Mouse (Mus musculus) liver, postnatal 0 days (tissue): ENCODE measurements around the gene Ing3. TPM values are rescaled to one million over a fixed set of nuclear protein-coding genes. Genes with fewer than 3 reads are reported as not detected.
A peak's percentile ranks its signal among the peaks of the same experiment; 100 is the strongest.

ENCODE experiments used
- ATAC-seq: fragments of 200-750 bp; cut with Nextera tagmentation; 2 replicates; pipeline ENCODE4 v1.8.0; 2017; ENCODE audit warnings: mild to moderate bottlenecking, moderate library complexity
- DNase-seq: peaks from one replicate; pipeline ENCODE4 v3.0.0-alpha.2; 2016
- H3K27ac ChIP-seq: fragments of 300-500 bp; sonication (generic); 2 replicates; pipeline ENCODE4 v1.5.1; 2014; ENCODE audit warnings: antibody characterized with exemption, moderate library complexity, mild to moderate bottlenecking, low read depth
- H3K27me3 ChIP-seq: fragments of 300-500 bp; sonication (generic); 2 replicates; pipeline ENCODE4 v1.6.1; 2014; ENCODE audit warnings: low read length, control low read depth, mixed read lengths; ENCODE audit not compliant: insufficient read depth
- H3K36me3 ChIP-seq: fragments of 300-500 bp; sonication (generic); replicated peaks from 2 replicates; pipeline ENCODE4 v1.6.1; 2014; ENCODE audit warnings: mild to moderate bottlenecking, control low read depth, low read length, moderate library complexity, mixed read lengths; ENCODE audit not compliant: insufficient read depth
- H3K4me1 ChIP-seq: fragments of 300-500 bp; sonication (generic); 2 replicates; pipeline ENCODE4 v1.6.1; 2014; ENCODE audit warnings: antibody characterized with exemption, mild to moderate bottlenecking, control low read depth; ENCODE audit not compliant: insufficient read depth
- H3K4me2 ChIP-seq: fragments of 300-500 bp; sonication (generic); 2 replicates; pipeline ENCODE4 v1.6.1; 2014; ENCODE audit warnings: low read depth, mild to moderate bottlenecking, low read length, moderate library complexity, mixed read lengths
- H3K4me3 ChIP-seq: fragments of 300-500 bp; sonication (generic); 2 replicates; pipeline ENCODE4 v1.5.1; 2014; ENCODE audit warnings: low read depth, low read length
- H3K9ac ChIP-seq: fragments of 300-500 bp; sonication (generic); replicated peaks from 2 replicates; pipeline ENCODE4 v1.6.1; 2014; ENCODE audit warnings: mild to moderate bottlenecking, moderate library complexity
- H3K9me3 ChIP-seq: fragments of 300-500 bp; sonication (generic); 2 replicates; pipeline ENCODE4 v1.6.1; 2016; ENCODE audit warnings: mild to moderate bottlenecking, control low read depth, low read length, mixed read lengths
- CTCF ChIP-seq: sonication (generic); IDR thresholded peaks from 2 replicates; pipeline ENCODE4 v1.5.1; 2016; ENCODE audit warnings: antibody characterized with exemption, low read depth
- EP300 ChIP-seq: IDR thresholded peaks from 2 replicates; pipeline ENCODE4 v1.6.1; 2016; ENCODE audit warnings: antibody characterized with exemption, low read depth, mild to moderate bottlenecking
- WGBS: fragments of 180-500 bp; shearing (Covaris S2); extraction: QIAGEN DNeasy Blood & Tissue Kit; methylation state at CpG from one replicate; pipeline ENCODE4 v1.1.7; 2014; ENCODE audit not compliant: insufficient replicate concordance; 5-methylcytosine and 5-hydroxymethylcytosine counted together
- polyA plus RNA-seq: library from polyadenylated mRNA; unstranded; fragments of >200 nt; fragmentation: Nextera tagmentation; extraction: Ambion mirVana; gene quantifications from 2 replicates; pipeline ENCODE4 v1.2.1, GENCODE M21; 2015

The Ing3 gene
- polyA plus RNA-seq, 1 experiment from 2014 or later, result 15.0 TPM

- peak overlapping the region; percentile 65 for H3K4me3 ChIP-seq
- ATAC-seq (peak; percentile 90), DNase-seq (peak; percentile 98)
- peak overlapping the region; percentile 75 for H3K9ac ChIP-seq
- WGBS, result 2% methylated on average over 50 of the region's 68 CpGs
- H3K27me3 ChIP-seq, result no peaks in the 10 kb centered on the region
- TF ChIP-seq CTCF, result peak; percentile 15; the same call in 1 of the 2 replicates
- no peak for TF ChIP-seq EP300
- peak overlapping the region; percentile 79 for H3K4me2 ChIP-seq
- H3K9me3 ChIP-seq, result no peaks in the 10 kb centered on the region
- peaks cover 18% of the 10 kb centered on the region; the same call in 1 of the 2 replicates for H3K36me3 ChIP-seq
- H3K4me1 ChIP-seq, result 0 out of 2 replicates have a peak, but pooled peaks cover 3% of the 10 kb centered on the region
- H3K27ac ChIP-seq, result peak overlapping the region; percentile 98
These were observed 539 bp downstream of the Ing3 start for GRCm38 (mm10) chr6:21949771-21950448.

- peak overlapping the region; percentile 65 for H3K4me3 ChIP-seq
- H3K27me3 ChIP-seq, result no peaks in the 10 kb centered on the region
- peak overlapping the region; percentile 79 for H3K4me2 ChIP-seq
- H3K9me3 ChIP-seq, result no peaks in the 10 kb centered on the region
- WGBS, result 70% methylated on average over 2 of the region's 2 CpGs
- ATAC-seq (no peak), DNase-seq (no peak)
- peak overlapping the region; percentile 75 for H3K9ac ChIP-seq
- H3K27ac ChIP-seq, result peak overlapping the region; percentile 98
- peaks cover 23% of the 10 kb centered on the region for H3K36me3 ChIP-seq
- H3K4me1 ChIP-seq, result 0 out of 2 replicates have a peak, but pooled peaks cover 3% of the 10 kb centered on the region
- TF ChIP-seq EP300, result no peak
These were observed 1.3 kb downstream of the Ing3 start for GRCm38 (mm10) chr6:21950676-21951075.

- ATAC-seq (no peak), DNase-seq (no peak)
- Histone ChIP-seq H3K4me2 (no peak overlapping the region), H3K36me3 (peaks cover 32% of the 10 kb centered on the region), H3K9me3 (no peaks in the 10 kb centered on the region), H3K9ac (no peak overlapping the region), H3K27ac (peak overlapping the region; percentile 37; the same call in 1 of the 2 replicates), H3K4me3 (no peak overlapping the region), H3K27me3 (no peaks in the 10 kb centered on the region), H3K4me1 (peaks cover 9% of the 10 kb centered on the region)
- WGBS, result 67% methylated on average over 4 of the region's 4 CpGs
- TF ChIP-seq CTCF (no peak), EP300 (no peak)
These were observed 6.1 kb downstream of the Ing3 start for GRCm38 (mm10) chr6:21955468-21955867.

GRCm38 (mm10) chr6:21958922-21959321 lies 9.6 kb downstream of the Ing3 start:
- peaks cover 6% of the 10 kb centered on the region for H3K4me1 ChIP-seq
- H3K4me3 ChIP-seq, result no peak overlapping the region
- peak overlapping the region; percentile 38; the same call in 1 of the 2 replicates for H3K4me2 ChIP-seq
- DNase-seq, result no peak
- no peaks in the 10 kb centered on the region for H3K27me3 ChIP-seq
- peak; percentile 72 for ATAC-seq
- no peak overlapping the region for H3K9ac ChIP-seq
- peaks cover 22% of the 10 kb centered on the region for H3K36me3 ChIP-seq
- H3K27ac ChIP-seq, result peak overlapping the region; percentile 78
- no peaks in the 10 kb centered on the region for H3K9me3 ChIP-seq
- WGBS, result 58% methylated on average over 4 of the region's 4 CpGs
- TF ChIP-seq EP300, result no peak; the same call in 1 of the 2 replicates
- TF ChIP-seq CTCF, result no peak

GRCm38 (mm10) chr6:21959909-21960308 lies 10.5 kb downstream of the Ing3 start:
- H3K27me3 ChIP-seq, result no peaks in the 10 kb centered on the region
- H3K9me3 ChIP-seq, result no peaks in the 10 kb centered on the region
- WGBS, result 91% methylated on average over 5 of the region's 5 CpGs
- H3K4me3 ChIP-seq, result no peak overlapping the region
- no peak overlapping the region for H3K9ac ChIP-seq
- ATAC-seq, result no peak
- H3K27ac ChIP-seq, result no peak overlapping the region
- no peak for TF ChIP-seq EP300
- no peak for TF ChIP-seq CTCF
- H3K4me1 ChIP-seq, result peaks cover 6% of the 10 kb centered on the region
- peaks cover 18% of the 10 kb centered on the region for H3K36me3 ChIP-seq
- DNase-seq, result no peak
- no peak overlapping the region for H3K4me2 ChIP-seq

GRCm38 (mm10) chr6:21977532-21977931 lies 28.2 kb downstream of the Ing3 start:
- ATAC-seq, result no peak
- DNase-seq, result no peak
- Histone ChIP-seq H3K4me1 (no peaks in the 10 kb centered on the region), H3K4me2 (no peak overlapping the region), H3K36me3 (peaks cover 19% of the 10 kb centered on the region), H3K27ac (no peak overlapping the region), H3K9me3 (no peaks in the 10 kb centered on the region), H3K9ac (no peak overlapping the region), H3K27me3 (no peaks in the 10 kb centered on the region), H3K4me3 (no peak overlapping the region)
- 83% methylated on average over 2 of the region's 2 CpGs for WGBS
- no peak for TF ChIP-seq EP300
- TF ChIP-seq CTCF, result no peak
